In genomic region chr12:85485890-85486765, GRCm38 (mm10) we compare ENCODE assay signal across 8 mouse cellular contexts. TPM values are rescaled to one million over a fixed set of nuclear protein-coding genes. Genes with fewer than 3 reads are reported as not detected.
DNase-seq lines count a peak whose midpoint lies in the region; ATAC-seq lines count a peak whose summit lies in the region.

No protein-coding gene starts in this region.

- H3K4me2 ChIP-seq in heart, embryonic 14.5 days (ENCODE audit: low read length) = peak overlapping the region; percentile 94
- H3K4me2 ChIP-seq in liver, embryonic 12.5 days = peak overlapping the region; percentile 92

- H3K9me3 ChIP-seq in heart, embryonic 14.5 days (ENCODE audit: control insufficient read depth, low read length) = no peaks in the 10 kb centered on the region
- H3K9me3 ChIP-seq in liver, embryonic 12.5 days (replicated peaks) = no peaks in the 10 kb centered on the region

- H3K9ac ChIP-seq in heart, embryonic 14.5 days (ENCODE audit: low read length) = peak overlapping the region; percentile 72
- peak overlapping the region; percentile 71 for H3K9ac ChIP-seq in liver, embryonic 12.5 days

- H3K4me3 ChIP-seq in brown adipose tissue, adult 24 weeks (ENCODE audit: insufficient read depth, low read depth, low read length) = peak overlapping the region; percentile 90
- peak overlapping the region; percentile 69 to 94 for H3K4me3 ChIP-seq in heart, embryonic 14.5 days (ENCODE audit: control insufficient read depth in 1 of 2, insufficient read depth in 1 of 2, low read depth in 1 of 2, low read length in 2 of 2)
- H3K4me3 ChIP-seq in liver, embryonic 12.5 days = peak overlapping the region; percentile 75

- peak overlapping the region; percentile 84 for H3K27ac ChIP-seq in brown adipose tissue, adult 24 weeks (replicated peaks; ENCODE audit: low read depth, low read length)
- H3K27ac ChIP-seq in heart, embryonic 14.5 days (replicated peaks in 1 of 2; ENCODE audit: control insufficient read depth in 1 of 2, insufficient read depth in 1 of 2, low read depth in 2 of 2, low read length in 2 of 2) = peak overlapping the region; percentile 79 to 82
- peak overlapping the region; percentile 53; the same call in 1 of the 2 replicates for H3K27ac ChIP-seq in liver, embryonic 12.5 days

- ATAC-seq in CD4-positive, CD25-positive, alpha-beta regulatory T cell, adult 4 months = peak; percentile 94
- ATAC-seq in erythroid progenitor cell, adult 5-6 weeks (replicated peaks; ENCODE audit: low FRiP score, poor library complexity, severe bottlenecking) = peak; percentile 98
- peak; percentile 95 for ATAC-seq in heart, embryonic 14.5 days (ENCODE audit: insufficient number of reproducible peaks, insufficient read depth, low FRiP score, low read depth)
- peak; percentile 98 for ATAC-seq in liver, embryonic 12.5 days

- DNase-seq in kidney, postnatal 14 days = peak; percentile 97
- DNase-seq in naive thymus-derived CD4-positive, alpha-beta T cell, adult 2 months (ENCODE audit: low read depth) = peak; percentile 98
- DNase-seq in splenic B cell, adult 2 months (ENCODE audit: low read depth, low spot score) = peak; percentile 97

- H3K27me3 ChIP-seq in heart, embryonic 14.5 days (ENCODE audit: control insufficient read depth, insufficient read depth, low read length) = no peaks in the 10 kb centered on the region
- H3K27me3 ChIP-seq in liver, embryonic 12.5 days (replicated peaks) = peaks cover 63% of the 10 kb centered on the region
- H3K27me3 ChIP-seq in splenic B cell, adult 2 months (ENCODE audit: control insufficient read depth, insufficient read depth, low read length, poor library complexity, severe bottlenecking) = no peaks in the 10 kb centered on the region

- H3K36me3 ChIP-seq in heart, embryonic 14.5 days (ENCODE audit: control insufficient read depth, insufficient read depth, low read length) = no peaks in the 10 kb centered on the region
- H3K36me3 ChIP-seq in liver, embryonic 12.5 days = no peaks in the 10 kb centered on the region
- no peaks in the 10 kb centered on the region for H3K36me3 ChIP-seq in splenic B cell, adult 2 months (ENCODE audit: control insufficient read depth, insufficient read depth, low read length, poor library complexity, severe bottlenecking)

- no peaks in the 10 kb centered on the region for H3K4me1 ChIP-seq in brown adipose tissue, adult 24 weeks (ENCODE audit: control insufficient read depth, insufficient read depth, insufficient read length, low read length)
- peaks cover 10 to 24% of the 10 kb centered on the region in 2 experiments; a peak in 3 of 4 replicates for H3K4me1 ChIP-seq in heart, embryonic 14.5 days (ENCODE audit: control insufficient read depth in 2 of 2, insufficient read depth in 2 of 2, low read length in 2 of 2)
- H3K4me1 ChIP-seq in liver, embryonic 12.5 days = peaks cover 28% of the 10 kb centered on the region

- whole genome bisulfite sequencing in heart, embryonic 14.5 days = under 1% methylated on average over 47 of the region's 52 CpGs
- under 1% methylated on average over 52 of the region's 52 CpGs for WGBS in liver, embryonic 12.5 days (ENCODE audit: insufficient replicate concordance)

RNA-seq across cellular contexts. Expression of gene Fos, which starts 12.4 kb away (rescaled TPM):
- 10 to 100 TPM; 11.3 to 39.0 TPM for polyA plus RNA-seq in CD4-positive, CD25-positive, alpha-beta regulatory T cell, adult 4 months (2017; shearing (Covaris generic))
- 10.7 and 154 TPM in 2 replicates for polyA plus RNA-seq in brown adipose tissue, adult 24 weeks (2012; ENCODE audit: insufficient read depth, insufficient read length, missing spikeins)
- 25.2 and 32.7 TPM in 2 replicates for total RNA-seq in erythroid progenitor cell, adult 5-6 weeks (2015; ENCODE audit: low replicate concordance)
- total RNA-seq in erythroid progenitor cell, adult 5-6 weeks (2017; ENCODE audit: low replicate concordance) = 14.2 and 21.3 TPM in 2 replicates
- polyA plus RNA-seq in heart, embryonic 14.5 days (2014; fragmentation: Nextera tagmentation; extraction: Ambion mirVana) = 3.8 and 4.0 TPM in 2 replicates
- polyA plus RNA-seq in liver, embryonic 12.5 days (2016; fragmentation: Nextera tagmentation; extraction: Ambion mirVana) = 1.4 and 1.5 TPM in 2 replicates

Comparison
In these comparisons a context has a peak if more than half of its experiments do, and no peak if none do; other contexts are left out.
1. Peak in every context shown above with its lines: DNase-seq, ATAC-seq, H3K4me3 ChIP-seq and H3K27ac ChIP-seq.